Mouse (Mus musculus) heart, adult 2 months (tissue): ENCODE results near the gene Pole2.

ENCODE experiments used
- CTCF ChIP-seq: fragments of 200-600 bp; IDR thresholded peaks from 2 replicates; pipeline ENCODE4 v1.8.1; 2022; ENCODE audit warnings: antibody characterized with exemption, mild to moderate bottlenecking, moderate library complexity
- POLR2A ChIP-seq: fragments of 200-500 bp; IDR thresholded peaks from 2 replicates; pipeline ENCODE4 v1.6.1; 2011; ENCODE audit warnings: mild to moderate bottlenecking, low read depth, low read length, control low read depth; ENCODE audit not compliant: insufficient read depth

- TF ChIP-seq CTCF, result no peak
- TF ChIP-seq POLR2A, result no peak
Observed at GRCm38 (mm10) chr12:69240876-69241275, 12.9 kb upstream of the Pole2 start, which contains the start of gene Klhdc1.
